Mouse (Mus musculus) cerebellum, adult 8-10 months (tissue): ENCODE results near the gene Proz.

ENCODE experiments used
- DNase-seq: peaks from one replicate; pipeline ENCODE4 v3.0.0; 2022

Gene Proz

GRCm38 (mm10) chr8:13107990-13108638 lies 47.4 kb downstream of the Proz start:
- DNase-seq, result no peak

- no peak for DNase-seq
Measured at GRCm38 (mm10) chr8:13108967-13109366, 48.3 kb downstream of the Proz start.

GRCm38 (mm10) chr8:13109416-13109960 lies 48.8 kb downstream of the Proz start:
- DNase-seq, result no peak

- no peak for DNase-seq
Measured at GRCm38 (mm10) chr8:13111917-13112316, 51.2 kb downstream of the Proz start.

GRCm38 (mm10) chr8:13113232-13113631 lies 52.5 kb downstream of the Proz start:
- no peak for DNase-seq

- DNase-seq, result no peak
Measured at GRCm38 (mm10) chr8:13117096-13117495, 56.4 kb downstream of the Proz start.

GRCm38 (mm10) chr8:13118516-13118915 lies 57.8 kb downstream of the Proz start:
- no peak for DNase-seq

- no peak for DNase-seq
Measured at GRCm38 (mm10) chr8:13120882-13121665, 60.4 kb downstream of the Proz start.

GRCm38 (mm10) chr8:13122887-13123421 lies 62.2 kb downstream of the Proz start:
- DNase-seq, result no peak

GRCm38 (mm10) chr8:13124897-13125296 lies 64.2 kb downstream of the Proz start:
- no peak for DNase-seq
